Mouse (Mus musculus): ENCODE measurements around the gene Rapgef3. TPM values are rescaled to one million over a fixed set of nuclear protein-coding genes. Genes with fewer than 3 reads are reported as not detected.
A peak's percentile ranks its signal among the peaks of the same experiment; 100 is the strongest.

Gene Rapgef3
- polyA plus RNA-seq, 1 experiment from 2014 or later: 9.3 TPM

DNA sequence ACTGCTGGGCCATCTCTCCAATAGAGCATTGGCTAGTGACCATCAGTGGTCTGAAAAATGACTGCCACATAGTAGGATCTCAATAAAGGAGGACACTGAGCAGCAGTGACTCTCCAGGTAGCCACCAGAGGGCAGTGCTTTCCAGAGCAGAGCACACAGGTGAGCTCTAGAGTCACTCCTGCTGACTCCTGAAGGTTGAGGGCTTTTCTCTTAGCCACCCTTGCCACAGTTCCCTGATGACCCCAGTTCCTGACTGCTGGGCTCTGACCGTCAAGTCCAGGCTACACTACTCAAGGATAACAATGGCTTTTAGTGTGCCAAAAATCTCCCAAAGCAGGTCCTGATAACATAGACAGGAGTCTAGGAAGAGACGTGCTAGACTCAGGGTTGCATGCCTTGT lies 16.1 kb downstream of the Rapgef3 start:
- Histone ChIP-seq H3K4me1 (peaks cover 41% of the 10 kb centered on the region), H3K4me2 (no peak overlapping the region), H3K4me3 (no peak overlapping the region), H3K9me3 (no peaks in the 10 kb centered on the region), H3K27ac (no peak overlapping the region), H3K36me3 (0 out of 2 replicates have a peak, but pooled peaks cover 5% of the 10 kb centered on the region), H3K9ac (no peak overlapping the region), H3K27me3 (no peaks in the 10 kb centered on the region; the same call in 1 of the 2 replicates)
- 74% methylated on average over 2 of the region's 2 CpGs for WGBS
- no peak for ATAC-seq (ENCODE audit: insufficient number of reproducible peaks, insufficient read depth, low FRiP score, low TSS enrichment, low read depth)

DNA sequence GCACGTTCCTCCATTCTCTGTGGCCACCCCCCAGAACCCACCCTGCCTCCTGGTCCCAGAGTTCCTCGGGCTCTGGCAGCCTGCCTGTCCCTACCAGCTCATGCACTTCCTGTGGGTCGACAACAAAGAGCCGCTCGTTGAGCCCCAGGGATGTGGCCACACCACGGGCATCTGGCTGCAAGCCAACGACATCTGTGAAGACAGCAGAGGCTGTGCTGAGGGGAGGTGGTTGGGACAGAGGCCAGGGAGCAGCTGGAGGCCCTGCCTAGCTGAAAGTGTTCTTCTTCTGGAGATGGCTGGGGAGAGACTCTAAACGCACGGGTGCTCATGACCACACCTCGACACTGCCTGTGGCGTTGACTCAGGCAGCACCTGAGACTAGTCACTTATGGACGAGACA lies 17.1 kb downstream of the Rapgef3 start:
- peak; percentile 69 for ATAC-seq (ENCODE audit: insufficient number of reproducible peaks, insufficient read depth, low FRiP score, low TSS enrichment, low read depth)
- H3K27ac ChIP-seq: peak overlapping the region; percentile 73
- H3K4me2 ChIP-seq: peak overlapping the region; percentile 9; the same call in 1 of the 2 replicates

DNA sequence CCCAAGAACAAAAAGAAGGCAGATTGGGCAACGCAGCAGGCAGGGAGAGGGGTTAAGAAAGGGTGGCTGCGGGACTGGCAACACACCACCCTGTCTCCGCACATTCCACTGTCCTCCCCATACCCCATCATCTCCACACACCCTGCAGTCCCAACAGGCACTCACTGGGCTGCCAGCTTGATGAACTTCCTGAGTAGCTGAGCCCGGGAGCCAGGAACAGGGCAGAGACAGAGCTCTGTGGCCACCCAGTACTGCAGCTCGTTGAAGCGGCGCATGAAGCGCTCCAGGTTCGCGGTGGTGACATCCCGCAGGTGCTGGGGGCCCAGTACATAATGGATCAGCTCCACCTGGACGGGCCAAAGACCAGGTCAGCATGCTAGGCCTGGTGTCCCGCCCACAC lies 17.9 kb downstream of the Rapgef3 start:
- 0 out of 2 replicates have a peak, but pooled peaks cover 5% of the 10 kb centered on the region for H3K36me3 ChIP-seq
- H3K4me2 ChIP-seq: no peak overlapping the region
- peaks cover 36% of the 10 kb centered on the region for H3K4me1 ChIP-seq
- H3K9me3 ChIP-seq: no peaks in the 10 kb centered on the region
- ATAC-seq (ENCODE audit: insufficient number of reproducible peaks, insufficient read depth, low FRiP score, low TSS enrichment, low read depth): no peak
- no peaks in the 10 kb centered on the region for H3K27me3 ChIP-seq
- peak overlapping the region; percentile 73 for H3K27ac ChIP-seq
- no peak overlapping the region for H3K9ac ChIP-seq
- no peak overlapping the region for H3K4me3 ChIP-seq
- WGBS: 86% methylated on average over 13 of the region's 13 CpGs

More for the DNA sequence above, 17.1 kb downstream of the Rapgef3 start:
- Histone ChIP-seq H3K9ac (0 out of 2 replicates have a peak overlapping the region, but pooled peaks have one; percentile 21), H3K4me1 (peaks cover 37% of the 10 kb centered on the region), H3K27me3 (no peaks in the 10 kb centered on the region), H3K4me3 (no peak overlapping the region), H3K36me3 (0 out of 2 replicates have a peak, but pooled peaks cover 5% of the 10 kb centered on the region), H3K9me3 (no peaks in the 10 kb centered on the region)
- WGBS: 17% methylated on average over 12 of the region's 12 CpGs

DNA sequence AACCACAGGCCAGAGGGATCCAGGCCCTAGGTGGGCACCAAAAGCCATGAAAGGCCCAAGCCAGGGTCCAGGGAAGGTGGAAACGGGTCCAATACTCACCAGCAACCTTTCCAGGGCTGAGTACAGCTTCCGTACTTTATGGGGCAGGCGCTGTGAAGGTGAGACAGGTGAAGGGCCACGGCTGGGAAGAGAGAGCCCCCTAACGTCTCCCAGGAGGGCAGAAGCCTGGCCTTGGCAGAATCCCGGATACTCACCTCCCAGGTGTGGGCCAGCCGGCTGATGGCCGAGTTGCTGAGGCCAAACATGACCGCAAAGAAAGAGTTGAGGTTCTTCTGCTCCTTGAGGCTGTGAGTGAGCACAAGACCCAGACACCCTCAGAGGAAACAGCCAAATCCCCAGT lies 18.4 kb downstream of the Rapgef3 start:
- Histone ChIP-seq H3K9ac (no peak overlapping the region), H3K36me3 (0 out of 2 replicates have a peak, but pooled peaks cover 5% of the 10 kb centered on the region), H3K4me2 (no peak overlapping the region), H3K9me3 (no peaks in the 10 kb centered on the region), H3K27ac (no peak overlapping the region), H3K4me3 (no peak overlapping the region), H3K4me1 (peaks cover 34% of the 10 kb centered on the region), H3K27me3 (no peaks in the 10 kb centered on the region)
- WGBS: 89% methylated on average over 9 of the region's 9 CpGs
- no peak for ATAC-seq (ENCODE audit: insufficient number of reproducible peaks, insufficient read depth, low FRiP score, low TSS enrichment, low read depth)

DNA sequence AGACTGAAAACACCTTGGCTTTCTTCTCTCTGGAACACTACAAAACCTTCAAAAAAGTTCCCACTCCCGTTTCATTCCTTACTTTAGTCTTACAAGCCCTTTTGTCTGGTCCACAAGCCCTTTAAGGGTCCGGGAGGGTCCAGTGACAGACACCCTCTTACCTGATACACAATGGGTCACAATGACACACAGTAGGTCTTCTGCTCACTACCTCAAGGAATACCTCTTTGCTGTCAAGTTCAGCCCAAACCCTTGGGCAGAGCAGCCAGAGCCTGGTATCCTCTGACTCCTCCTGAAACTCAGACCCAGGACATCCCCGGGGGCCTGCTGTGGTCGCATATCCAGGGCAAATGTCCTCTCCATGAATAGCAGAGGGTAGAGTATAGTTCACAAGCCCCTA lies 18.8 kb downstream of the Rapgef3 start:
- no peak for ATAC-seq (ENCODE audit: insufficient number of reproducible peaks, insufficient read depth, low FRiP score, low TSS enrichment, low read depth)
- H3K27ac ChIP-seq: no peak overlapping the region
- 90% methylated on average over 4 of the region's 4 CpGs for WGBS
- H3K9ac ChIP-seq: no peak overlapping the region
- no peak overlapping the region for H3K4me3 ChIP-seq
- no peaks in the 10 kb centered on the region for H3K9me3 ChIP-seq
- 0 out of 2 replicates have a peak, but pooled peaks cover 5% of the 10 kb centered on the region for H3K36me3 ChIP-seq
- H3K4me1 ChIP-seq: peaks cover 30% of the 10 kb centered on the region
- H3K4me2 ChIP-seq: no peak overlapping the region
- no peaks in the 10 kb centered on the region for H3K27me3 ChIP-seq

DNA sequence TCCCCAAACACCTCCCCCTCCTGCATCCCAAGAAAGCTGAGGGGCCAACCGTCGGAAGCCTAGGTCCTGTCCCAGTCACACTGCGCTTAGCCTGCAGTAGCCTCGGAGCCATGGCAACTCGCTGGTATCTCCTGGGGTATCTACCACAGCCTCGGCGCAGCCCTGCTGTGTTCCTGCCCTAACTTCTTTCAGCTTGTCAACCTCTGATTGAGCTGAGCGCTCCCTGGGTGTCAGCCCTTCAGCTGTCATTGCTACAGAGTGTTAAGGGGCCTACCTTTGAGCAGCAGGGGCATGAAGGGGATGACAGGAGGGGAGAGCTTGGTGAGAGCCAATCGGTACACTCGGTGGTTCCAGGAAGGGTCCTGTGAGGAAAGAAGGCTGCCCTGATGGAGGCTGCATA lies 19.5 kb downstream of the Rapgef3 start:
- Histone ChIP-seq H3K27me3 (no peaks in the 10 kb centered on the region), H3K9me3 (no peaks in the 10 kb centered on the region), H3K4me2 (no peak overlapping the region), H3K27ac (no peak overlapping the region), H3K4me1 (peaks cover 27% of the 10 kb centered on the region), H3K36me3 (0 out of 2 replicates have a peak, but pooled peaks cover 5% of the 10 kb centered on the region), H3K9ac (no peak overlapping the region), H3K4me3 (no peak overlapping the region)
- WGBS: 59% methylated on average over 10 of the region's 10 CpGs
- no peak for ATAC-seq (ENCODE audit: insufficient number of reproducible peaks, insufficient read depth, low FRiP score, low TSS enrichment, low read depth)

DNA sequence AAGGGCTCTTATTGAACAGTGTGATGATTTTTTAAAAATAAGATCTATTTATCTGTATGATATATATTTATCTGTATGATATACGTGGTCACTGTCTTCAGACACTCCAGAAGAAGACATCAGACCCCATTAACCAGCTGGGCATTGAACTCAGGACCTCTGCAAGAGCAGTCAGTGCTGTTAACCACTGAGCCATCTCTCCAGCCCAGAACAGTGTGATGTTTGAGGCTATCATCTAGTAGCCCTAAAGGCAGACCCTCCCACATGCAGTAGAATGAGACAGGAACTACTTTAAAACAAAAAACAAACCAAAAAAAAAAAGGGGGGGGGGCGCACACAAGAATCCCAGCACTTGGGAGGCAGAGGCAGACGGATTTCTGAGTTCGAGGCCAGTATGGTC lies 20.3 kb downstream of the Rapgef3 start:
- no peak overlapping the region for H3K4me2 ChIP-seq
- ATAC-seq (ENCODE audit: insufficient number of reproducible peaks, insufficient read depth, low FRiP score, low TSS enrichment, low read depth): no peak
- no peaks in the 10 kb centered on the region for H3K9me3 ChIP-seq
- H3K36me3 ChIP-seq: 0 out of 2 replicates have a peak, but pooled peaks cover 5% of the 10 kb centered on the region
- no peak overlapping the region for H3K27ac ChIP-seq
- H3K27me3 ChIP-seq: no peaks in the 10 kb centered on the region
- 86% methylated on average over 4 of the region's 4 CpGs for WGBS
- H3K9ac ChIP-seq: no peak overlapping the region
- no peak overlapping the region for H3K4me3 ChIP-seq
- H3K4me1 ChIP-seq: peaks cover 27% of the 10 kb centered on the region

DNA sequence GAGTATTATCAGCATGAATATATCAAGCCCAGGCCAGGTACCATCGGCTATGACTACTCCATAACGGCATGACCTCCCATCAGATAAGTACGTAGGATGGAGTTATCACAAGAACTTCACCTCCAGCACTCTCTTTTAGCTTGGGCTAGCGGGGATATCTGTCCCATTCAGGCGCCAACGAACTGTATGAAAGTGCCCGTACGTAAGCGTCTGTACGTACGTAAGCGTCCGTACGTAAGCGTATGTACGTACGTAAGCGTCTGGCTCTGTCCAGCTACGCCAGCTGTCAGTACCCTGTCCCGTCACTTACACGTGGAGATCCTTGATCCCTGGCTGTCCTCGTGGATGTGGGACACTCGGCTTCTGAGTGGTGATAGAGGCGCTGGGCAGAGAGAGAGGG lies 21.0 kb downstream of the Rapgef3 start:
- Histone ChIP-seq H3K4me3 (no peak overlapping the region), H3K36me3 (0 out of 2 replicates have a peak, but pooled peaks cover 5% of the 10 kb centered on the region), H3K4me1 (peaks cover 27% of the 10 kb centered on the region), H3K9me3 (no peaks in the 10 kb centered on the region), H3K4me2 (no peak overlapping the region), H3K9ac (no peak overlapping the region), H3K27ac (no peak overlapping the region), H3K27me3 (no peaks in the 10 kb centered on the region)
- no peak for ATAC-seq (ENCODE audit: insufficient number of reproducible peaks, insufficient read depth, low FRiP score, low TSS enrichment, low read depth)
- 93% methylated on average over 24 of the region's 24 CpGs for WGBS

DNA sequence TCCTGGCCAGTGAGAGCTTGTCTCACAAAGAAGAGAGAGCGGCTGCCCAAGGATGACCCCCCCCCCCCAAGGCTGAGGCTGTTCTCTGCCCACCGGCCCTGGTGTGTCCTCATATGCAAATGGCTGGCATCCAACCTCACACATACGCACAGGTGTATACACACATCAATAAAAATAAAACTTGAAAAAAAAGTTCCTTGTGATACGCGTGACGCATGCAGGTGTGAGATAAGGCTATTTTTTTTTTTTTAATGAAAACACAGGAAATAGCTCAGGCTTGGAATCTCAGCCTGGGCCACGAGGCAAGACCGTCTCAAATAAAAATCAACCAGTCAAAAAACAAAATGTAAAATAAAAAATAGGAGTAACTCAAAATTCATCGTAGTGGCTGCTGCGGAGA lies 21.5 kb downstream of the Rapgef3 start:
- H3K27me3 ChIP-seq: no peaks in the 10 kb centered on the region
- H3K4me1 ChIP-seq: peaks cover 27% of the 10 kb centered on the region
- ATAC-seq (ENCODE audit: insufficient number of reproducible peaks, insufficient read depth, low FRiP score, low TSS enrichment, low read depth): no peak
- H3K36me3 ChIP-seq: 0 out of 2 replicates have a peak, but pooled peaks cover 5% of the 10 kb centered on the region
- no peak overlapping the region for H3K4me2 ChIP-seq
- no peak overlapping the region for H3K27ac ChIP-seq
- H3K9ac ChIP-seq: no peak overlapping the region
- 90% methylated on average over 10 of the region's 10 CpGs for WGBS
- no peaks in the 10 kb centered on the region for H3K9me3 ChIP-seq
- H3K4me3 ChIP-seq: no peak overlapping the region

DNA sequence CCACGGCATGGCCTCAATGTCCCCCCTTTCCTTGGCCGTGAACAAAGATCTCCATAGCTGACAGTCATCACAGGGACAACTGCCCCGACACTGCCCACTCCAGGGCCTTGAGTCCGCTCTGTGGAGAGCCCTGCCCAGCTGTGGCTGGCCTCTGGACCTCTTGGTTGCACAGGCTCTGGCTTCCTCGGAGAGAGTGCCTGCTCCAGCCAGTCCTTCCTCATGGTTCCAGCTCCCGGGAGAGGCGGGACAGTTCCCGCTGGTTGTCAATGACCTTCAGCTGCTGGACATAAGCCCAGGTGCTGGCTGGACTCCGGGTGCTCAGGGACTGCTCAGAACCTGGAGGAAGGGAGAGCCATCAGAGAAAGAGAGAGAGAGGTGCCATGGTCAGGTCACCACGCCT lies 22.4 kb downstream of the Rapgef3 start:
- Histone ChIP-seq H3K4me2 (no peak overlapping the region), H3K27me3 (no peaks in the 10 kb centered on the region), H3K4me1 (peaks cover 19% of the 10 kb centered on the region), H3K27ac (no peak overlapping the region; the same call in 1 of the 2 replicates), H3K36me3 (0 out of 2 replicates have a peak, but pooled peaks cover 5% of the 10 kb centered on the region), H3K4me3 (no peak overlapping the region), H3K9ac (no peak overlapping the region), H3K9me3 (no peaks in the 10 kb centered on the region)
- ATAC-seq (ENCODE audit: insufficient number of reproducible peaks, insufficient read depth, low FRiP score, low TSS enrichment, low read depth): no peak
- WGBS: 76% methylated on average over 10 of the region's 10 CpGs

DNA sequence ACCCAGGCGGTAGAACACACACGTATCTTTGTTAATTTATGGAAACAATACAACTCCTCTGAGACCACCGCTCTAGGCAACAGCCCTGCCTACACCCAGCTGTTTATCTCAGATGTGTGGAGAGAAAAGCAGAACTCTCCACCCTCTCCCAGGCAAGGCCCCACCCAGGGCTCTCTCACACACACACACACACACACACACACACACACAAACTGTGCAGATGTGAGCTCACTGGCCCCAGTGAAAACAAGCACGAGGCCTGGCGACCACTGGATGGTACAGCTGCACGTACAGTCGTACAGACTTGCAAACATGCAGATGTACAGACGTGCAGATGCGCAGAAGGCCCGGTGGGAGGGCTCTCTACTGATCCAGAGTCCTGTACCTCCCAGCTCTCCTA lies 22.8 kb downstream of the Rapgef3 start:
- 68% methylated on average over 10 of the region's 10 CpGs for WGBS
- ATAC-seq (ENCODE audit: insufficient number of reproducible peaks, insufficient read depth, low FRiP score, low TSS enrichment, low read depth): no peak
- Histone ChIP-seq H3K9ac (no peak overlapping the region), H3K4me3 (no peak overlapping the region), H3K4me2 (no peak overlapping the region), H3K4me1 (peaks cover 15% of the 10 kb centered on the region), H3K36me3 (0 out of 2 replicates have a peak, but pooled peaks cover 5% of the 10 kb centered on the region), H3K9me3 (no peaks in the 10 kb centered on the region), H3K27ac (no peak overlapping the region; the same call in 1 of the 2 replicates), H3K27me3 (no peaks in the 10 kb centered on the region)

DNA sequence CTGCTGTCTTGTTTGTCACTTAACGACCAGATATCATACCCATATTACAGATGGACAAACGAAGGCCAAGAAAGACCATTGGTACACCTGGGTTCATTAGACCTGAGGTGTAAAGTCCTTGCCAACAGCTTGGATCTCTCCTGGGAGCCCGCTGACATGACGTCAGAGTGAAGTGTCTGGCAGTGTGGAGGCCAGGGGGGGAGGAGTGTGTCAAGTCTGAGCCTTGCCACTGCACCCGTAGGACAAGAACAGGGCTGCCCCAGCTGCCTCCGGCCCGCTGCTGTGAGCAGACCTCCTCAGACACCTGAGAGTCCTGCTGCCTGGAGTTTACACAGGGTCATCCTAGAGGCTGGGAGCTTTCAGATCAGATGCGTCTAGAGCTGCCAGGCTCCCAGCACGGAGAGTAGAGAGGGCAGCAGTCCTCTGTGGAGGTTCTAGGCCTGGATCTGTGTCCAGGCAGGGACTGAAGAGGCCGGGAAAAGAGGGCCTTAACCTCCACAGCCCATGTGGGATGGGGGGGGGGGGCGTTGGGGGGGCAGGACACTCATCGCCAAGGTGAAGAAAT lies 23.7 kb downstream of the Rapgef3 start:
- H3K27me3 ChIP-seq: no peaks in the 10 kb centered on the region
- no peak overlapping the region for H3K4me2 ChIP-seq
- ATAC-seq (ENCODE audit: insufficient number of reproducible peaks, insufficient read depth, low FRiP score, low TSS enrichment, low read depth): no peak
- H3K9me3 ChIP-seq: no peaks in the 10 kb centered on the region
- peaks cover 9% of the 10 kb centered on the region for H3K4me1 ChIP-seq
- WGBS: 81% methylated on average over 11 of the region's 12 CpGs
- H3K27ac ChIP-seq: no peak overlapping the region
- 0 out of 2 replicates have a peak, but pooled peaks cover 5% of the 10 kb centered on the region for H3K36me3 ChIP-seq
- H3K9ac ChIP-seq: no peak overlapping the region
- H3K4me3 ChIP-seq: no peak overlapping the region

All from embryonic facial prominence, embryonic 13.5 days (tissue).